Mouse (Mus musculus) limb, embryonic 11.5 days (tissue): ENCODE measurements around the gene Antxrl. TPM values are rescaled to one million over a fixed set of nuclear protein-coding genes. Genes with fewer than 3 reads are reported as not detected.

Experiments
- ATAC-seq: fragments of 200-750 bp; cut with Nextera tagmentation; 2 replicates; pipeline ENCODE4 v1.8.0; 2017; ENCODE audit warnings: low read depth; ENCODE audit not compliant: insufficient number of reproducible peaks, low FRiP score, low TSS enrichment
- DNase-seq: peaks from one replicate; pipeline ENCODE4 v3.0.0-alpha.2; 2015; ENCODE audit warnings: low spot score
- H3K27ac ChIP-seq: fragments of 300-500 bp; sonication (generic); replicated peaks from 2 replicates; pipeline ENCODE4 v1.5.1; 2014; ENCODE audit warnings: low read depth, mild to moderate bottlenecking, low read length
- H3K27me3 ChIP-seq: fragments of 300-500 bp; sonication (generic); 2 replicates; pipeline ENCODE4 v1.6.1; 2014; ENCODE audit warnings: mild to moderate bottlenecking, low read length, mixed read lengths; ENCODE audit not compliant: control insufficient read depth, insufficient read depth
- H3K36me3 ChIP-seq: fragments of 300-500 bp; sonication (generic); 2 replicates; pipeline ENCODE4 v1.6.1; 2014; ENCODE audit warnings: mild to moderate bottlenecking, low read length, moderate library complexity, mixed read lengths; ENCODE audit not compliant: control insufficient read depth, insufficient read depth
- H3K4me1 ChIP-seq: fragments of 300-500 bp; sonication (generic); 2 replicates; pipeline ENCODE4 v1.6.1; 2014; ENCODE audit warnings: low read length, mixed read lengths; ENCODE audit not compliant: control insufficient read depth, insufficient read depth
- H3K4me2 ChIP-seq: fragments of 300-500 bp; sonication (generic); 2 replicates; pipeline ENCODE4 v1.6.1; 2014; ENCODE audit warnings: low read depth, mild to moderate bottlenecking, moderate library complexity; ENCODE audit not compliant: severe bottlenecking
- H3K4me3 ChIP-seq: fragments of 300-500 bp; sonication (generic); 2 replicates; pipeline ENCODE4 v1.5.1; 2014; ENCODE audit warnings: low read depth, low read length
- H3K9ac ChIP-seq: fragments of 300-500 bp; sonication (generic); 2 replicates; pipeline ENCODE4 v1.6.1; 2014; ENCODE audit warnings: mild to moderate bottlenecking, low read length
- H3K9me3 ChIP-seq: fragments of 300-500 bp; sonication (generic); 2 replicates; pipeline ENCODE4 v1.6.1; 2016; ENCODE audit warnings: low read length; ENCODE audit not compliant: control insufficient read depth
- whole genome bisulfite sequencing: fragments of 180-500 bp; shearing (Covaris S2); extraction: QIAGEN DNeasy Blood & Tissue Kit; methylation state at CpG from one replicate; pipeline ENCODE4 v1.1.7; 2014; 5-methylcytosine and 5-hydroxymethylcytosine counted together
- polyA plus RNA-seq: library from polyadenylated mRNA; unstranded; fragments of >200 nt; fragmentation: Nextera tagmentation; extraction: Ambion mirVana; gene quantifications from 2 replicates; pipeline ENCODE4 v1.2.1, GENCODE M21; 2014

Antxrl gene
- polyA plus RNA-seq, 1 experiment from 2014 or later: not detected

DNA sequence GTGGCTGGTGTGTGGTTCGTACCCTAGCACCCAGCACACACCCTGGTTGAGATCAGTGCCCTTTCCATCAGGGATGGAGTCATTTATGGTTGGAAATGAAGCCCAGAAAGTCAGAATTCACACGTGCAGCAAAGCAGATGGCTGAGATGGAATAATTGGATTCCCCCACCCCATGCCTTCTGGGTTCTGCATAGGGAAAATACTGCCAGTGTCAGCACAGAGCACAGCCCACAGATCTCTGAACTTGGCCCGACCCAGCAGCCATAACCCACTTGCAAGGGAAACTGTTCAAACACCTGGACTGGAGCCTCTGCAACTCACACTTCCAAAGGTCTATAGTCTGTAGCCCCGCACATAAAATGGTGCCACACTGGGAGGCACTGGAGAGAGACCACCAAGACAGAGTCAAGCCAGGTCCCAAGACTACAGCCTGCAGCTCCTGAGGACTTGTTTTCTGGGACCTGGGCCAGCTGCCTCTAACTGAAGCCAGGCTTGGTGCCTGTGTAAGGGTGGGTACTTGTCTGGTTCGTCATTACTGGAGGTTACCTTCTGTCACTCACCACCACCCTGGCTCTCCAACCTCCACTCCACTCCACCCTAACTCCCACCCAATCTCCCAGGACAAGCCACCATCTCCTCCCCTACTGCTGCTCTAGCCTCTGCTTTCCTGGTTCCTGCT lies 2.3 kb upstream of the Antxrl start:
- peak; percentile 22 for DNase-seq
- Histone ChIP-seq H3K27ac (no peak overlapping the region), H3K9ac (no peak overlapping the region), H3K27me3 (no peaks in the 10 kb centered on the region), H3K9me3 (no peaks in the 10 kb centered on the region), H3K4me1 (no peaks in the 10 kb centered on the region), H3K4me2 (no peak overlapping the region), H3K4me3 (no peak overlapping the region), H3K36me3 (no peaks in the 10 kb centered on the region)
- ATAC-seq: 0 out of 2 replicates have a peak, but pooled peaks have one; percentile 26
- WGBS: 65% methylated on average over 5 of the region's 5 CpGs

DNA sequence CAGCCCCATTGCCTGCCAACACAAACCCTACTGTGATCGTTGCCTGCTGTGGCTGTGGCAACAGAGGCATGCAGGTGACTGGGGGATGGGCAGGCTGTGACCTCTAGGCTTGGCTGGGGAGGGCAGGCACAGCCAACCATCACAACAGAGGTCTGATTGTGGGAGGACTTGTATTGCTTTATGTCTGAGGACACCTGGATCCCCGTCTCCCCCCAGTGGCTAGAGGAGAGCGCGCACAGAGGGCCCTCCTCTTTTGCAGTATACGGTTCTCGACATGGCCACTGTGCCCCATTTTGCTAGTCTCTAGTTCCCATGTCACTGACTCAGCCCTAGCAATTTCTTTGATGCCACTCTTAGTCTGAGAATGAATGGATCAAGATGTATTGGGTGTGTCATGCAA lies 19.2 kb downstream of the Antxrl start:
- 52% methylated on average over 6 of the region's 6 CpGs for WGBS
- peak; percentile 40 for DNase-seq

DNA sequence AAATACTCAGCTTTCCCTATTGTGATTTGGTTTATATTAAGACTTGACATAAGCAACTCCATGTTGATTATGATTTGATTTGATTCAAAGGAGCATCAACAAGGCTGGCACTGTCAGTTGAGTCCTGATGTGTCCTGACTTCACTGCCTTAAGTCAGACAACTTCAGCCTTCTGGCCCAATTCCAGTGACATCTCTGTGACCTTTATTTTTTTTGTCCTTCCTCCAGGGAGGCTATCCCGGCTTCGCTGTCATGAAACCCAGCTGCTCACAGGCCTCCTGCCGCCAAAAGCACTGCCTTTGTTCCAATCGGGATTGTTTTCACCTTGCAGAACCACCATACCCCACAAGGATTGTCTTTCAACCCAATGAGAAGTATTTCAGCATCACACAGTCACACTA lies 22.8 kb downstream of the Antxrl start:
- Histone ChIP-seq H3K9ac (no peak overlapping the region), H3K4me1 (no peaks in the 10 kb centered on the region), H3K9me3 (no peaks in the 10 kb centered on the region), H3K36me3 (no peaks in the 10 kb centered on the region), H3K4me3 (no peak overlapping the region), H3K4me2 (no peak overlapping the region), H3K27me3 (no peaks in the 10 kb centered on the region), H3K27ac (no peak overlapping the region)
- WGBS: 59% methylated on average over 4 of the region's 4 CpGs
- ATAC-seq (no peak), DNase-seq (no peak)

More for the DNA sequence above, 19.2 kb downstream of the Antxrl start:
- H3K36me3 ChIP-seq: no peaks in the 10 kb centered on the region
- no peak overlapping the region for H3K4me3 ChIP-seq
- ATAC-seq: no peak
- H3K4me2 ChIP-seq: no peak overlapping the region
- H3K9me3 ChIP-seq: no peaks in the 10 kb centered on the region
- H3K27ac ChIP-seq: no peak overlapping the region
- no peaks in the 10 kb centered on the region for H3K4me1 ChIP-seq
- no peak overlapping the region for H3K9ac ChIP-seq
- H3K27me3 ChIP-seq: no peaks in the 10 kb centered on the region

DNA sequence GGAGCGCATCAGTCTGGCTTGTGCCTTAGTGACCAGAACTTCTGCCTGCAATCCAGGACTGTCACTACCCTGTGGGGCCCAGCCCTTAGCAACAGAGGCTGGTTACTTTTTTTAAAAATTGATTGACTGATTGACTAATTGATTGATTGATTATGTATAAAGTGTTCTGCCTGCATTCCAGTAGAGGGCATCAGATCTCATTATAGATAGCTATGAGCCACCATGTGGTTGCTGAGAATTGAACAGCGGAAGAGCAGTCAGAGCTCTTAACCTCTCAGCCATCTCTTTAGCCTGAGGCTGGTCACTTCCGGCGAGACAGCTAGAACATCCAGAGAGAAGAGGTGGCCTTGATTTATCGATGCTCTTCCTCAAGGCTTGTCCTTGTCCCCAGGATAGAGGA lies 24.7 kb downstream of the Antxrl start:
- ATAC-seq: no peak
- no peak overlapping the region for H3K9ac ChIP-seq
- H3K36me3 ChIP-seq: no peaks in the 10 kb centered on the region
- no peaks in the 10 kb centered on the region for H3K4me1 ChIP-seq
- no peaks in the 10 kb centered on the region for H3K9me3 ChIP-seq
- H3K27me3 ChIP-seq: no peaks in the 10 kb centered on the region
- WGBS: 73% methylated on average over 5 of the region's 5 CpGs
- DNase-seq: no peak
- H3K4me2 ChIP-seq: no peak overlapping the region
- no peak overlapping the region for H3K27ac ChIP-seq
- no peak overlapping the region for H3K4me3 ChIP-seq

DNA sequence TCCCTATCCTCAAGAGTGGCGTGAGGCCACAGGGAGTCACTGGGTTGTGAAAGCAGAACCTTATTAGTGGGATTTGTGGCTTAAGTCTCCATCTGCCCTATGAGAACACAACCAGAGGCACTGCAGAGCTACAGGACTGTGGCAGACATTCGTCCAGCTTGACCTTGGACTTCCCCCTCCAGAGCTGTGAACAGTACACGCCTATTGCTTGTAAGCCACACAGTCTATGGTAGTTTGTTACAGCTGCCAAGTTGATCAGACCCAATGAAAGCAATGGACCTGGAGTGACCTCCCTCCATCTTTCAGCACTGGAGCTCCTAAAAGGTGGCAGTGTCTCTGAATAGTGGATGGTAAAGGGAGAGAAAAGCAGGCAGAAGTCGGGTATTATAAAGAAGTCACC lies 25.8 kb downstream of the Antxrl start:
- Histone ChIP-seq H3K27ac (no peak overlapping the region), H3K4me3 (no peak overlapping the region), H3K4me1 (no peaks in the 10 kb centered on the region), H3K9ac (no peak overlapping the region), H3K9me3 (no peaks in the 10 kb centered on the region), H3K36me3 (no peaks in the 10 kb centered on the region), H3K27me3 (no peaks in the 10 kb centered on the region), H3K4me2 (no peak overlapping the region)
- ATAC-seq (no peak), DNase-seq (no peak)
- 75% methylated on average over 4 of the region's 4 CpGs for WGBS

DNA sequence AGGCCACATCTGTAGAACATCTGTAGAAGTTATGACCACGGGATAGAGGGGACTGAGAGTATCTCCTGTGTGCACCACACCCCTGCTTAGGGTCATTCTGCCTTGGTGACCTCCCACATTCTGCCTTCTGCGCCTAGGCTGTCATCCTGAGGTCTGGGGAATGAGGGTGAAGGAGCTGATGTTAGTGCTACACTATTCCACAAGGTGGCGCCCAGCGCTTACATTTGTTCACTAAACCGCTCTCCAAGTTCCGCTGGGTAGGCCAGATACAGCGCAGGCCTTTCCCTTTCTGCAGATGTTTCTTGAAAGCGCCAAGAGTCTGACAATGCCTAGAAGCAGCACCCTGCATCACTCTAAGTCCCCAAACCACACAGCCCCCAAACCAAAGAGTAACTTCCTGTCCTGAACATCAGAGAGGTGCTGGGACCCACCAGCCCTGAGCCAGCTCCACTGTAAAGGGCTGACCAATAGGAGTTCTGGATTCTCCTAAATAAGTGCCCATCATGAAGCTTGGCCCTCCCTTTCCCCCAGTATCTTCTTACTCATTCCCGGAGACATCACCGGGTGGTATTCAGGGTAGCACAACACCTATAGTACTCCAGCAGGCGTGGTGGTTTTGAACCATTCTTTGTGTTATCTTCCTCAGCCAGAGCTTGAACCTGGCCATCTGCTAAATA lies 28.0 kb downstream of the Antxrl start:
- no peaks in the 10 kb centered on the region for H3K9me3 ChIP-seq
- H3K4me2 ChIP-seq: no peak overlapping the region
- no peaks in the 10 kb centered on the region for H3K36me3 ChIP-seq
- H3K27me3 ChIP-seq: no peaks in the 10 kb centered on the region
- no peak overlapping the region for H3K9ac ChIP-seq
- H3K4me3 ChIP-seq: no peak overlapping the region
- no peaks in the 10 kb centered on the region for H3K4me1 ChIP-seq
- WGBS: 11% methylated on average over 11 of the region's 11 CpGs
- peak; percentile 47; the same call in 1 of the 2 replicates for ATAC-seq
- DNase-seq: peak; percentile 89
- no peak overlapping the region for H3K27ac ChIP-seq

DNA sequence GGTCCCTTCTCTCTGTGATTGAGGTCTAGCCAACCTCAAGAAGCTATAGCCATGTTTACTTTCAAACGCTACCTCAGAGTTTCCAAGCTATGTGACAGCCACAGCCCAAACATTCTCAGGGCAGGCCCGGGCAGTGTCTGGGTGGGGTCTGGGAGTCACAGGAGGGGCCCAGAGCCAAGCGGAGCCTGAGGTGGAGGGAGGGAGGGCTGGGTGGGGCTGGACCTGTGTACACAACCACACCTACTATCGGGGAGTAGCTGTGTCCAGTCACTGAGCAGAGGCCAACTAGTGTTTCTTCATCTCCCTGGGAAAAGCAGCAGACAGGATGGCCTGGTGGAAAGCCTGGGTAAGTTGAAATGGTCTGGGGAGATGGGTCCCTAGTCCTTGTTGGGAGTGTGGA lies 33.2 kb downstream of the Antxrl start, which contains the start of gene Anxa8:
Gene Anxa8 (plus strand): TSS at position 251 of the 400 bp plus-strand sequence.
- H3K27me3 ChIP-seq: no peaks in the 10 kb centered on the region
- DNase-seq (no peak), ATAC-seq (no peak)
- H3K36me3 ChIP-seq: no peaks in the 10 kb centered on the region
- no peaks in the 10 kb centered on the region for H3K4me1 ChIP-seq
- 59% methylated on average over 4 of the region's 4 CpGs for WGBS
- H3K4me3 ChIP-seq: no peak within 1 kb of the TSS
- H3K4me2 ChIP-seq: no peak within 1 kb of the TSS
- H3K9me3 ChIP-seq: no peaks in the 10 kb centered on the region
- H3K9ac ChIP-seq: no peak within 1 kb of the TSS
- no peak within 1 kb of the TSS for H3K27ac ChIP-seq

DNA sequence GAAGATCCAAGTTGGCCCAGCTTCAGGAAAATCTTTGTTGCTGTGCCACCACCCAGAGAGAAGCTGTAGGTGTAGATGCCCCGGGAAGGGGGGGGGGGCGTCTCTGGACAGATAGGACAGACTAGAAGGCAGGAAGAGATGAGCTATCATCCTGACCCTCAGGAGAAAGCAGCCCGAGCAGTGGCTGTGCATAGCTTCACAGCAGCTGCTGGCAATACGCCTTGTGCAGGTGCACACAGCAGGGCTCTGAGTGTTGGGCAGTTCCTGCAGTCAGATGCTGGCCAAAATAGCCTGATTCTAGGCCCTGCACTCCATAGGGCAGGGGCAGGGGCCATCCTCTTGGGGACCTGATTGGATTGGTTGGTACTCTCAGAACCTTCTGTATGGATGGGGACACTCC lies 34.3 kb downstream of the Antxrl start:
- Histone ChIP-seq H3K36me3 (no peaks in the 10 kb centered on the region), H3K27me3 (no peaks in the 10 kb centered on the region), H3K4me1 (no peaks in the 10 kb centered on the region), H3K27ac (no peak overlapping the region), H3K9ac (no peak overlapping the region), H3K9me3 (no peaks in the 10 kb centered on the region), H3K4me2 (no peak overlapping the region), H3K4me3 (no peak overlapping the region)
- ATAC-seq (no peak), DNase-seq (no peak)
- WGBS: 77% methylated on average over 4 of the region's 4 CpGs
